Mouse (Mus musculus): ENCODE measurements around the gene Cd4.

Cd4 gene

DNA sequence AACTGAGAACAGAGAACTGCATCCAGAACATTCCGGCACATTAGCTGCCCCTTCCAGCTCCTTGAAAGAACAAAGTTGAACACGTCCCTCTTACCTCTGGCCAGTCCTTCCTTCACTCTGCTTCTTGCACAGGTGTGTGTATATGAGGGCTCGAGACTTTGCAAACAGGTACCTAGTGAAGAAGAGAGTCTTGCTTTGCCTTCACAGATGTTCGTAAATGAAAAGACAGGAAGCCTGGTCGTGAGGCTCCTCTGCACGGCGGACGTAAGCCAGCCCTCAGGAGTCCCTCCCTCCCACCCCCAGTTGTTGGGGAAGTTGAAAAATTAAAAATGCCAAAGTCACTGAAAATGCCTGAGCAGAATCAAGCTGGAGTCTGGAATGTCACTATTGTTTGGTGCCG is at the start of gene Cd4:
Cd4 (minus strand) TSS at position 236 of the 400 bp plus-strand sequence.
- DNase-seq (ENCODE audit: low spot score in 2 of 2): no peak

GRCm38 (mm10) chr6:124937493-124937892 is 49.5 kb upstream of the Cd4 start:
- no peak for DNase-seq (ENCODE audit: low spot score in 2 of 2)

DNA sequence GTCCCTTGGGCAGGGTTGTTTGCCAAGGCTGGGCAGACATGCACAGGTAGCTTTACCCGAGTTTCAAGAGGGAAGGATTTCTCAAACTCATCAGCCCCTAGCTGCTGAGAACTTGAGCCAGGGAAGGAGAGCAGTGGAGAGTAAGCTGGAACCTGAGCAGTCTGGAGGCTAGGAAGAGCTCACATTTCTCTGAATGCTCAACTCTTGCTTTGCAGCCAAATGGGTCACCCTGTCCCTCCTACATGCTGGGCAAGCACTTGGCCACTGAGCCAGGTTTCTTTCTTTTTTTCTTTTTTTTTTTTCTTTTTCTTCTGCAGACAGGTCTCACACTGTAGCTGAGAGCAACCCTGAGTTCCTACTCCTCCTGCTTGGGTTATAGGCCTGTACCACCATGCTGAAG is 48.7 kb upstream of the Cd4 start:
- DNase-seq (ENCODE audit: low spot score in 2 of 2): no peak

GRCm38 (mm10) chr6:124934670-124935069 is 46.6 kb upstream of the Cd4 start:
- no peak for DNase-seq (ENCODE audit: low spot score in 2 of 2)

GRCm38 (mm10) chr6:124933127-124933526 is 45.1 kb upstream of the Cd4 start:
- DNase-seq (ENCODE audit: low spot score in 2 of 2): no peak

DNA sequence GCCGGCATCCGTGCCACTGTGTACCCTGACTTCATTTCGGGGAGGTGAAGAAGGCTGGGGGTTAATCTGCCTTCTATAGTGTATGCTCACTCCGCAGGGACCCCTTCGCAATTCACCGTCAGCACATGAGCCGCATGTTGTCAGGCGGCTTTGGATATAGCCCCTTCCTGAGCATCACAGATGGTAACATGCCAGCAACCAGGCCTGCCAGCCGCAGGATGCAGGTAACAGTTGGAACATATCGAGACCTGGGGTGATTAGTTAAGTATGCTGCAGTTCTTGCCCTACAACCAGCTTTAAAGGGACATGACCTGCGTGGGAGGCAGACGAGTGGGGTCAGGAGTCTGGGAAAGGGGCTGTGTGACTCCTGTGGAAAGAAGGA is 44.3 kb upstream of the Cd4 start:
- no peak for DNase-seq (ENCODE audit: low spot score in 2 of 2)

- no peak for DNase-seq (ENCODE audit: low spot score in 2 of 2)
Observed at GRCm38 (mm10) chr6:124931525-124932313, 43.7 kb upstream of the Cd4 start.

DNA sequence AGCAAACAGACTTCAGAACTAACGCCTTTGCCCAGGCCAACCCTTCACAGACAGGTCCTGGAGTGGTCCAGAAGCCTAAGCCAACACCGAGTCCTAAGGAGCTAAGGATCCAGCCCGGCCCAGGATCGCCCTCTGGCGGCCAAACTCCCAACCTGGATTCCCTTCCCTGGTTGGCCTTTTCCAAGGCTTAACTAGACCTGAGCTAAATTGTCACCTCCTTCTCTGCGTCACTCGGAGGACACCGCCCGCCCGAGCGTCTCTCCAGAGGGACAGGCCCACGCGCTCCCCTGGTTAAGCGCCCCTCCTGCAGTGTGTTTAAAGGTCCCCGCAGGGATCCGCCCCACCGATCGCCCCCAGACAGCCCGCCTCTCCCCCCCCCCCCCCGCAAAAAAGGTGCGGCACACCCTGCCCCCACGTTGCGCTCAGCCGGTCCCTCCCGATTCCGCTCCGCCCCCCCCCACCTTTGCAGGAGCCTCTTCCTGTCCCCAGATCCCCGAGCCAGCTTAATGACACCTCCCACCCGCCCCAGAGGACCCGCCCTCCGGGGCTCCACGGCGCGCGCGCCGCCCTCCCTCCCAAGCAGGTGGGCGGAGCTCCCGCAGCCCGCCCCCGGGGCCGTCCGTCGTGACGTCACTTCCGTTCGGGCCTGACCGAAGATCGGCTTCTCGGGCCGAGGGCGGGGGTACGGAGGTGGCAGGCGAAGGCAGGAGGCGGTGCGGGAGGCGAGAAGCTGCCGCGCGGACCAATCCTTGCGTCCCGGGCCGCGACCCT is 42.9 kb upstream of the Cd4 start, which contains the start of gene Mlf2:
Mlf2 (plus strand) TSS at position 633 of the 771 bp plus-strand sequence.
- DNase-seq (ENCODE audit: low spot score in 2 of 2): peak; percentile 96 to 97

GRCm38 (mm10) chr6:124930231-124930630 is 42.2 kb upstream of the Cd4 start:
- DNase-seq (ENCODE audit: low spot score in 2 of 2): no peak

DNA sequence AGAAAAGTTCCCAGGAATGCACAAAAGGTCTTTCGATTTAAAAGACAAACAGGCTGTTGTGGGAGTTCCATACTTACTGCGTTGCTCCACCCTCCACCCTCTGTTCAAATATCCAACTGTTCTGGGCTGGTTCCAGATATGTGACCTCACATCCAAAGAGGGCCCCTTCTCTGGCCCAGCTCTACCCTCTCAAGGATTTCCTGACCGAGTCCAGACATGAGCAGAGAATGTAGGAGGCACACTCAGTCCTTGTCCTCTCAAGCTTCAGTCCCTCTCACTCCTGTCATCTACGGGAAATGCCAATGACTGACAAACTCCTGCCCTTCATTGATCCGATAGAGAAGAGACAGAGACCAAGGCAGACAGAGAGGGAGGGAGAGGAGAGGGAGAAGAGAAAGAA is 37.9 kb upstream of the Cd4 start:
- DNase-seq (ENCODE audit: low spot score in 2 of 2): no peak

DNA sequence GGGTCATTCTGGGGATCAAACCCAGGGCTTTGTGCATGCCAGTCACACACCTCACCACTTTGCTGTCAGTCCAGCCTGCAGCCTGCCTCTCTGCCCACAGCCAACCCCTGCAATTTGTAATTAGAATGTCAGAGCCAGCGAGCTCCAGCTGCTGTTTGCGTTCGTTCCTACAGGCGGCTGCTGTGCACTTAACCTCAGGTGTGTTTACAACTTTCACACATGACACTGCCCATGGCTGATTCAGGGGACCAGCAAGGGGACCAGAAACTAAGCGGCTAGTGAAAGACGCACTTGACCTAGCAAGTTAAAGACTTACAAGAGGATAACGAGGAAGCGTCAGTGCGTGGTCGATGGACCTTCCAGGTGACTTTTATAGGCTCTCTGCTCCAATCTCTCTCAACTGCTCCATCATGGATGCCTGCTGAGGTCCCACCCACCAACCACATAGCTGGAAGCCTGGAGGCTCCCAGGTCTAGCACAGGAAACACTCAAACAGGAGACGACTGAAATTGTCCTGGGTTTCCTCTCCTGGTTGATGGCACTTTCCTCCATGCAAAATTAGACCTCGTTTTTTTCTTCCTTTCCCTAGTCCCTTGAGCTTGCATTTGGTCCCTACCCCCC is 37.3 kb upstream of the Cd4 start:
- no peak for DNase-seq (ENCODE audit: low spot score in 2 of 2)

DNA sequence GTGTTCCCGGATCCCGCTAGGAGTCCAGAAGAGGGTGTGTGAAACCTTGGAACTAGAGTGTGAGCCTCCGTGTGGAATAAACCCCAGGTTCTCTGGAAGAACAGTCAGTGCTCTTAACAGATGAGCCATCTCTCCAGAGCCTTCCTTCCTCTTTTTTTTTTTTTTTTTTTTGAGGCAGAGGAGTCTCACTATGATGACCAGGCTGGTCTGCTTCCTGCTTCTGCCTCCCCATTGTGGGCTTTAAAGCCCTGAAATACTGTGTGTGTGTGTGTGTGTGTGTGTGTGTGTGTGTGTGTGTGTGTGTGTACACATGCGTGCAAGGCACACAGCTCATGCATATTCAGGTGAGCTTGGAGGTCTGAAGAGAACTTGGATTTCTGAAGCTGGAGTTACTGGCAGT is 33.5 kb upstream of the Cd4 start:
- peak in 1 of 2 experiments; percentile 41 for DNase-seq (ENCODE audit: low spot score in 2 of 2)

- DNase-seq (ENCODE audit: low spot score in 2 of 2): no peak
Observed at GRCm38 (mm10) chr6:124920318-124921085, 32.5 kb upstream of the Cd4 start.

GRCm38 (mm10) chr6:124919695-124920317 is 31.8 kb upstream of the Cd4 start, which contains the start of gene Ptms:
Gene Ptms (minus strand): TSS chr6:124920103.
- peak; percentile 78 to 82 for DNase-seq (ENCODE audit: low spot score in 2 of 2)

DNA sequence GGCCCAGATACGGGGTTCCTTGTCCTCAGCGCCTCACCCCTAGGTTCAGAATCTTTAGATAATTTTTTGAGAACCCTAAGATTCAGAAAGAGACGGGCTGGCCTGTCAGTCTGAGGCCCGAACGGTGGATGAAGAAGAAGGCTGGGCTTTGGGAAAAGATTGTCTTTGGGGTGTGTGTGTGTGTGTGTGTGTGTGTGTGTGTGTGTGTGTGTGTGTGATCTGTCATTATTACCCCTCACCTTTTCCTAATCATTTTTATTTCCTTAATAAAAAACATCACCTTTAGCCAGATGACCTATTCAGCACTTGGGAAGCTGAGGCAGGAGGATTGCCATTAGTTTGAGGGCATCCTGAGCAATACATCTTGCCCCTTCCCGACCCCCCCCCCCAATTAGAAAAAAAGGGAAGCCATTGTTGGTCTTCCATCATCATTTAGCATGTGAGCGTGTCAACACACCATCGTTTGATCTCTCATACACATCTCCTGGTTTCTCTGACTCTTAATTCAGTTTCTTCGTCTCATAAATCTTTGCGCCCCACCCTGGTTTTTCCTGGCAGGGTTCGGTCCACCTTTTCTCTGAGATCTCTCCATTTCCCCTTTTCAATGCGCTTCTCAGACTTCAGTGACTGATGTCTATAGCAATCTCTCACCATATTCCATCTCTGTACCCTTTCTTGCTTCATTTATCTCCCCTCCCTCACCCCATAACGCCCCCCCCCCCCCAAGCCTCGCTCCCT is 31.0 kb upstream of the Cd4 start:
- no peak for DNase-seq (ENCODE audit: low spot score in 2 of 2)

GRCm38 (mm10) chr6:124918331-124918690 is 30.3 kb upstream of the Cd4 start:
- DNase-seq (ENCODE audit: low spot score in 2 of 2): no peak

DNA sequence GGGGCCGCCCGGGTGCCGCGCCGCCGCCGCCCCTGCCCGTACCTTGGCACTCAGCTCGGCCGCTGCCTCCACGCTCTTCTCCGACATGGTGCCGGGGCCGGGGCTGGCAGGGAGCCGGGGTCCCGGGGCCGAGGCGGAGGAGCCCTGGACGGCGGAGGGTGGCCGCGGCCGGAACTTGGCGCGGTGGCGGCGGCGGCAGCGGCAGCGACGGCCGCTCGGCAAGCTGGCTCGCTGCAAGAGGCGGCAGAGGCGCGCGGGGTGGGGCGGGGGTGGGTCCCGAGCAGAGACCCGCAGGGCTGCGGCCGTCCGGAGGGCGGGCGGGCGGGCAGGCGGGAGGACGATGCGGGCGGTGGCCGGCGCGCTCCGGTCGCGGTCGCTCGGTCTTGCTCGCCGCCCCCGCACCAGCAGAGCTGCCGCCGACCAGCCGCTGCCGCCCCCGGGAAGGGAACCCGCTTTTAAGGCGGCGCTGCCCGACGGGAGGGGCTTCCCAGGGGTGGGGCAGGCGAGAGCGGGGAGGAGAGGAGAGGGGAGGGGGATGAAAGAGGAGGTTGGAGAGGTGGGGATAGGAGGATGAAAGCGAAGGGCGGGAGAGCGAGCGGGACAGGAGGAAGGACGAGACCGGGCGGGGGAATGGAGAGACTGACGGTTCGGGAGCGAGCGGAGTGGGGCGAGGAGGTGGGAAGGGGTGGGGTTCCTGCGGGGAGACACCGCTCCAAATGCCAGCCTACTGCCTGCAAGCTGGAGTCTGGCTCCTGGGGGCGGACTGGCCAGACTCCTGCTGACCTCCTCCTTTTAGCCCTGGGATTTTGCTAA is 29.7 kb upstream of the Cd4 start:
- peak; percentile 58 to 70 for DNase-seq (ENCODE audit: low spot score in 2 of 2)

DNA sequence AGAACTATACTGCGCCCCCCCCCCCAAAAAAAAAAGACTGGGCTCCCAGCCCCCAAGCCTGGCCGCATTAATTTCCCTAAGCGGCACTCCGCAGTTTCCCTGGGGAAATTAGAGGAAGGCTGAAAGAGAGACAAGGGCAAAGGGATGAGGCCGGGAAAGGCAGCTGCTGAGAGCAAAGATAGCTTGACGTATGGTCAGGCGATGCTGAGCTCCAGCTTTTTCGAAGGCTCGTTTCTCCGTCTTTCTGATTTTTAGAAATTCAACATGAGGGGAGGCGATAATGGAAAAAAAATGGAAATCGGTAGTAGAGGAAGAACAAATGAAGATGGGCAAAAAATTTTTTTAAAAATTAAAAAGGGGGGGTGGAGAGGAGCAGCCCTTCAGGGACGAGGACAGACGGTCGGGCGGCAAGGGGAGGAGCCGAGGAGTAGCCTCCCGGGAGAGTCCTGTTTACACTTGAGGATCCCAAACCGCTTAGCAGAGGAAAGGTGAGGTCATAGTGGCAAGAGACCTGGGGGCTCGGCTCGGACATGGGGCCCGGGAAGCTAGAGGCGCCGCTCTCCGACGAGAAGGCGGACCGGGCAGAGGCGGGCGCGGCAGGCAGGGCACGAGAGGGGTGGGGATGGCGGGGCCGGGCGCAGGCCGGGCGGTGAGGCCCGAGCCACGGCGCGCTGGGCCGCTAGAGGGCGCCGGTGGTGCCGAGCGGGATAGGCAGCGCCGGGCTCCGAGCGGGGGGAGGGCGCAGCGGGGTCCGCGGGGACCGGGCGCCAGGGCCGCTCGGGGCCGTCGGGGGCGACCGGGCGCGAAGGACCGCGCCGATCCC is 28.9 kb upstream of the Cd4 start:
- peak; percentile 85 to 86 for DNase-seq (ENCODE audit: low spot score in 2 of 2)
